Mouse (Mus musculus) adrenal gland, adult 8-10 months (tissue): Measurements from ENCODE around the gene Myod1. TPM values are rescaled to one million over a fixed set of nuclear protein-coding genes. Genes with fewer than 3 reads are reported as not detected.

Experiments
- DNase-seq: peaks from one replicate; pipeline ENCODE4 v3.0.0; 2022
- total RNA-seq, 4 experiments: library from RNA; stranded (reverse); gene quantifications; 2 replicates each; pipeline ENCODE4 v1.2.4; 2022

The Myod1 gene
- not detected for total RNA-seq

DNA sequence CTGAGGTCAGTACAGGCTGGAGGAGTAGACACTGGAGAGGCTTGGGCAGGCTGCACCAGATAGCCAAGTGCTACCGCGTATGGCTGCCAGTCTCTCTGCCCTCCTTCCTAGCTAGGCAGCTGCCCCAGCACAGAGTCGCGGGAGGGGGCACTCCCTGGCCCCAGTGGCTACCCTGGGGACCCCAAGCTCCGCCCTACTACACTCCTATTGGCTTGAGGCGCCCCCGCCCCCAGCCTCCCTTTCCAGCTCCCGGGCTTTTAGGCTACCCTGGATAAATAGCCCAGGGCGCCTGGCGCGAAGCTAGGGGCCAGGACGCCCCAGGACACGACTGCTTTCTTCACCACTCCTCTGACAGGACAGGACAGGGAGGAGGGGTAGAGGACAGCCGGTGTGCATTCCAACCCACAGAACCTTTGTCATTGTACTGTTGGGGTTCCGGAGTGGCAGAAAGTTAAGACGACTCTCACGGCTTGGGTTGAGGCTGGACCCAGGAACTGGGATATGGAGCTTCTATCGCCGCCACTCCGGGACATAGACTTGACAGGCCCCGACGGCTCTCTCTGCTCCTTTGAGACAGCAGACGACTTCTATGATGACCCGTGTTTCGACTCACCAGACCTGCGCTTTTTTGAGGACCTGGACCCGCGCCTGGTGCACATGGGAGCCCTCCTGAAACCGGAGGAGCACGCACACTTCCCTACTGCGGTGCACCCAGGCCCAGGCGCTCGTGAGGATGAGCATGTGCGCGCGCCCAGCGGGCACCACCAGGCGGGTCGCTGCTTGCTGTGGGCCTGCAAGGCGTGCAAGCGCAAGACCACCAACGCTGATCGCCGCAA, at the start of gene Myod1:
Myod1 (plus strand) TSS at position 303 of the 836 bp plus-strand sequence.
- DNase-seq = no peak

DNA sequence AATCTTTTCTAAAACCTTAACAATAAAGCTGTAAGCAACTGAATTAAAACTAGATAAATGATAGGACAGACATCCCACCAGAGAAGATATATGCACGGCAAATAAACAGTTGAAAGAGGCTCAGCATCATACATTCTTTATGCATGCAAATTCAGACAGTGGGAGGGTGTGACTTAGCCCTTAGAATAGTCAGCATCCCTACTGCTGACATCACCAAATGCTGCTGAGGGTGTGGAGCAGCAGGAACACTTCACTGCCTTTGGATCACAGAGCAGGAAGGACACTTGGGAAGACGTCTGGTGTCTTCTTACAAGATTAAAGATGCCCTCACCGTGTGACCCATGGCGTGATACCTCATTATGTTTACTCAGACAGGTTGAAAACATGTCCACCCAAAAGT, 48.4 kb upstream of the Myod1 start:
- DNase-seq = no peak

DNA sequence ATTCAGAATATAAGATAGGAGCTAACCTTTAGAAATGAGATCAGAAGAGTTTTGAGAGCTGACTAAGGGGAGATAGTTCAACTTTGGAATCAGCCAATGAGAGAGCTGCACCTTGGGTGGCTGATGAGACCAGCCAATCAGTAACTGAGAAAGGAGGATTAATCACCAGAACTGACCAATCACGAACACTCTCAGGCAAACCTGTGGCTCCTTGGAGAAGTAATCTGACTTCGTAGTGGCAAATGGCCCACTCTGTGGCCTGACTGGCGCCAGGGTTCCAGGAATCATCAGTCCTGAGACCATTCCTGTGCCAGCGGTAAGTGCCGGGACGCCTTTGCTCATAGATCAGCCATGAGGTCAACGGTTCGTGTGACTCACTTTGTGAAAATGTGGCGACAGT, 38.9 kb upstream of the Myod1 start:
- no peak for DNase-seq

- DNase-seq = no peak
Measured at GRCm38 (mm10) chr7:46339818-46340217, 36.5 kb upstream of the Myod1 start.

GRCm38 (mm10) chr7:46340295-46340694, 36.0 kb upstream of the Myod1 start:
- no peak for DNase-seq

GRCm38 (mm10) chr7:46341471-46341870, 34.8 kb upstream of the Myod1 start:
- no peak for DNase-seq

DNA sequence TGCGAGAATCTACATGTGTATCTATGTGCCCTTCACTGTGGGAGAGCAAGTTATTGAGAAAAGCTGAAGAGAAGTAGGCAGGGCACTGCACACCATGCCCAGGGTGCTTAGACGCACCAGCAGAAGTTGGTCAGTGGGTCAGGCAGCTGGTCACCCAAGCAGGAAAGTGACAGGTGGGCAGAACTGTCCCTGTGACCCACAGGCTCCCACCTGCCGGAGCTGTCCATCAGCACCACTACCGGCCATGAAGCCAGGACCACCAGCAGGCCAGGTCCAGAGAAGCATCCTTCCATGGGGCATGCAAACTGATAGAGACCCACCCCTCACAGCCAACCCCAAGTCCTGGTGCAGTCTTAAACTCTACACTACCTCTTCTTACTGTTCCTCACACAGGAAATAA, 28.6 kb upstream of the Myod1 start:
- DNase-seq = no peak

- DNase-seq = no peak
Measured at GRCm38 (mm10) chr7:46348813-46349212, 27.5 kb upstream of the Myod1 start.

DNA sequence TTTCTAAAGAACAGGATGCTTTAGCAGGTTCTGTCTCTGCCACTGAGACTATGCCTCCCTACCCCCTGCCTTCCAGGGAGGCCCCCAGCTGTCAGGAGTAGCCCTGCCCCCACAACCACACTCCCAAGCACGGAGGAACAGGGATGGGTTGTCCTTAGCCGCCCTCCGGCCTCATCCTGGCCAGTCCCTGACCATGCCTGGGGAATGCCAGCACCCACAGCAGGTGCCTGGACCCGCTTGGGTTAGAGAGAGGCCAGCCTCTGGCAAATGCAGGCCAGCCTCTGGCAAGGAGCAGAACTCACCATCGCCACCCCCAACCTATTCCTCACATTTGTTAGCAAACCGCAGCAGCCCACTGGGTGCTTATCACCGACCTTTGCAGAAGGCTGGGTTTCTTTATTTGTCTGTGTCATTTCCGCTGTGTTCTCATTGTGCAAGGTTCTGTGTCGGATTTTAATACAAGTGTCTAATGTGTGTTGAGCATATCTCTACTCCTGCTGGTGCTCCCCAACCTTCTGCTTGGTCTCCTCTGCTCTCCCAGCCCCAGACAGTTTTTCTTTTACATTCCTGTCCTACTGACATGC, 26.1 kb upstream of the Myod1 start:
- DNase-seq = no peak

DNA sequence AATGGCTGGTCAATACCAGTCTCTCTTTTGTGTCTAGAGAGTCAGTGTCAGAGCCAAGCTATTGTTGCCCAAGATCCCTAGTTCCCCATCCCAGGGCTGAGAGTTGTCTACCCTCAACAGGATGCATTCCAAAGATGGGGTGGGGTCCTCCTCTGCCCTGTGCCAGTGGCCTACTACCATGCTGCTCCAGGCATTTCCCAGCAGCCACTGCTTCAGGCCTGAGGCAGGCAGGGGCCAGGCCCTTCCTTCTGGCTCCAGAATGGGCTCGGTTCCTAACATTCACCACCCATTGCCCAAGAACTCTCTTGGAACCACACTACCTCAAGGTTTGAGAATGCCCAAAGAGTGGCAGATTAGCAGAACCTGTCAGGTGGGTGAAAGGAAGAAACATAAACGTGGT, 23.5 kb upstream of the Myod1 start:
- no peak for DNase-seq

GRCm38 (mm10) chr7:46353216-46353615, 23.1 kb upstream of the Myod1 start:
- DNase-seq = no peak

GRCm38 (mm10) chr7:46353875-46354274, 22.4 kb upstream of the Myod1 start:
- no peak for DNase-seq

DNA sequence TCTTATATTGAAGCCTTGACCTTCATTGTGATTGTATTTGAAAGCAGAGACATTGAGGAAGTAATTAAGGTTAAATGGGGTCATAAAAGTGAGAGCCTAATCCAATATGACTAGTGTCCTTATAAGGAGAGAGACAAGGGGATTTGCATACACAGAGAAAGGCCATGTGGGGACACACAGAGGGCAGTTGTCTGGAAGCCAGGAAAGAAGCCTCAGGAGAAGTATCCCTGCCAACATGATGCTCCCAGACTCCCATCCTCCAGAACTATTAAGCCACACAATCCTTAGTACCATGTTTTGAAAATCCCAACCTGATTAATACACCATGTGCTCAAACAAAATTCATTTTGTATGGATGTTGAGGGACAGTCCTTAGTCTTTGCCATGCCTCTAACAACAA, 14.5 kb upstream of the Myod1 start:
- DNase-seq = no peak

DNA sequence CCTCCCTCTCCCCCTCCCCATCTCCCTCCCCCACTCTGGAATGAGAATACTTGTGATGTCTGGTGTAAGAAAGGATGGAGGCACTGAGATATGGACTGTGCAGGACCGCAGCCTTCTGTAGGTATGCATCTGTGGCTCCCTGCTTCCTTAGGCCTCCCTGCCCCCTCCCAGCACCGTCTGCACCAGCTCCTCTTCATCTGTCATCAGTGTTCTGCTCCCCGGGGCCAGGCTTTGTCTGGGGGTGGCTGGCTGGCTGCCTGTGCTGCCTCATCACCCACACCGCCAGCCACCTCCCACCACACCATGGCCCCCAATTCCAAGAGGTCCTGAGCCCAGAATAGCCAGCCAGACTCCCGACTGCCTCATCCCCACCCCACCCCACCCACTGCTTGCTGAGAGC, 12.1 kb upstream of the Myod1 start:
- DNase-seq = no peak

DNA sequence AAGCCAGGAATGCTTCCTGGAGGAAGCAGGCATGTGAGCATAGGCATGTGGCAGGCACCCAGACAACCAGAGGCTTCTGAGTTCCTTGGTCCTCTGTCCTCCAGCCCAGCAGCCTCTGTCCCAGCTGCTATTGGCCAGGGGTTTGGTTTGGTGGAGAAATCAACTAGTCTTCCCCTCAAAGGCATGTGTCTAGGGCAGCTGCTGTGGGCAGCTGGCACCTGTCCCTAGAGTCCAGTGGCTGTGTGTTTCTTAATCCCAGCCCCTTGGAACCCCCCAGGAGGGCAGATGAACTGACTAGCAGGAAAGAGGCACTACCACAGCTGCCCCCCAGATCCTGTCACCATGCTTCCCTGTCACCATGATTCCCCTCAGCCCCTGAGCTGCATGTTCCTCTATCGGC, 10.5 kb upstream of the Myod1 start:
- DNase-seq = no peak

- no peak for DNase-seq
Measured at GRCm38 (mm10) chr7:46371104-46371503, 5.2 kb upstream of the Myod1 start.

- DNase-seq = no peak
Measured at GRCm38 (mm10) chr7:46377008-46377346, 703 bp downstream of the Myod1 start.

DNA sequence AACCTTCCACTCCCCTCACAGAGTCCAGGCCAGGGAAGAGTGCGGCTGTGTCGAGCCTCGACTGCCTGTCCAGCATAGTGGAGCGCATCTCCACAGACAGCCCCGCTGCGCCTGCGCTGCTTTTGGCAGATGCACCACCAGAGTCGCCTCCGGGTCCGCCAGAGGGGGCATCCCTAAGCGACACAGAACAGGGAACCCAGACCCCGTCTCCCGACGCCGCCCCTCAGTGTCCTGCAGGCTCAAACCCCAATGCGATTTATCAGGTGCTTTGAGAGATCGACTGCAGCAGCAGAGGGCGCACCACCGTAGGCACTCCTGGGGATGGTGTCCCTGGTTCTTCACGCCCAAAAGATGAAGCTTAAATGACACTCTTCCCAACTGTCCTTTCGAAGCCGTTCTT, 1.8 kb downstream of the Myod1 start:
- no peak for DNase-seq

DNA sequence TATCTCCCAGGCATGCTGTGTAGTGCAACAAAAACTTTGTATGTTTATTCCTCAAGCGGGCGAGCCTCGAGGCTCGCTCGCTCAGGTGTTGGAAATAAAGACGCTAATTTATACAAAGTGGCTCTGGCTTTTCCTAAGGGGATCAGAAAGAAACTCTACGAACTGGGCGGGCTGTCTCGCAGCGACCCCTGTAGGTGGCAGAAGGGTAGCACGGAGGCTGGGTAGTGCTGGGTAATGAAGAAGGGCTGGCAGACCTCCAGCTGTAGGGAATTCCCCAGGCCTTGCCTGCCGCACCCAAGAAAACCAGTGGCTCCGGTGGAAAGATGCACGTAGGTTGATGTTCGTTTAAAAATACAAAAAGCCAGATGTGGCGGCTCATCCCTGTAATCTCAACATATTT, 2.7 kb downstream of the Myod1 start:
- peak; percentile 27 for DNase-seq

DNA sequence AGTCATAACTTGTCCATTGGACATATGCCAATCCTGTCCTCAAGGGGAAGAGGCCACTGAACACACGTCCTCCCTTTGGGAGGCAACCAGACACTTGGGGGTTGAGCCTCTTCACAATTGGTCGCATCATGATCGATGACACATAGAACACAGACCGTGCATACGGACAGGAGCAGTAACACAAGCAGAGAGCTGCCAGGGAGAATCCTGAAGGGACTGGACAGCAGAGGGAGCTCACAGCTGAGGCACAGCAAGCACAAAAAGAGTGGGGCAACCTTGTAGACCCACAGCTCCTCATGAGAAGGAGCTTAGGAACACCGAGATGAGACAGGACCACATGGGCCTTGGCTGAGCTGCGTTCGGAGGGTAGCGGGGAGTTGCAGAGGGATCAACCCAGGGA, 4.4 kb downstream of the Myod1 start:
- DNase-seq = no peak

GRCm38 (mm10) chr7:46387430-46387829, 11.2 kb downstream of the Myod1 start:
- no peak for DNase-seq

- no peak for DNase-seq
Measured at GRCm38 (mm10) chr7:46389456-46390085, 13.3 kb downstream of the Myod1 start.

DNA sequence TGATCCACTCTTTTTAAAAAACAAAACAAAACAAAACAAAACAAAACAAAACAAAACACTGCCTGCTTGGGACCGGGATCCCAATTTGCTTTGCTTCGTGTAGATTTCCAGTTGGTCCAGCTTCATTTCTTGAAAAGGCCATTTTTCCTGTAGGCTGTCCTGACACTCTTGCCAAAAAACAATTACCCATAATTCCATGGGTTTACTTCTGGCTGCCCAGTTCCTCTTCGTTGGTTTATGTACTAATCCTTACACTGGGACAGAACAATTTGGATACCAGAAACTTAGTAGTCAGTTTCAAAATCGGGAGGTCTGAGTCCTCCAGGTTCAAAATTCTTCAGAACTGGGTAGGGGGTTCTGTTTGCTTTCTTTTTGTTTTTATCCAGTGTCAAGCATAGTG, 14.0 kb downstream of the Myod1 start:
- no peak for DNase-seq

DNA sequence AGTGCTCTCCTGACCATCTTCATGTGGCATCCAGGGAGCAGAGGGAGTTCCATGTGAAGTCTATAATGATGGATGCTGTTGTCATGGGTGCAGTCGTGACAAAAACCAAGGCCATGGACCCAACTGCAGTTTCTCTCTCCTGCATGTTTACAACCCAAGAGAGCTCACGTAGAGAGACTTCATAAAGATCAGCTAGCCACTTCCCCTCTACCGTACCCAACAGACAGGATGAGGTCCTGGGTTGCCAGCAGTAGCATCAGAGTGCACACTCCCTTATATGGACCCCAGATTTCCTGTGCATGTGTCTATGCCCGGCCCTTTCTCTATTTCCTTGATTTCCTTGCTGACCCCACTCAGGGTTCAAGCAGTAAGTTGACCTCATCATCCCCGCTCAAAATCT, 15.4 kb downstream of the Myod1 start:
- DNase-seq = no peak
